Mouse (Mus musculus) heart, embryonic 16.5 days (tissue): ENCODE data around the gene Mc1r. TPM values are rescaled to one million over a fixed set of nuclear protein-coding genes. Genes with fewer than 3 reads are reported as not detected.

Experiments
- ATAC-seq: fragments of 200-750 bp; cut with Nextera tagmentation; replicated peaks from 2 replicates; pipeline ENCODE4 v1.8.0; 2017; ENCODE audit warnings: moderate number of reproducible peaks; ENCODE audit not compliant: insufficient read depth, low FRiP score; ENCODE audit errors: extremely low read depth
- H3K27ac ChIP-seq: fragments of 300-500 bp; sonication (generic); 2 replicates; pipeline ENCODE4 v1.5.1; 2014; ENCODE audit warnings: mild to moderate bottlenecking, low read length, control low read depth, moderate library complexity
- H3K27me3 ChIP-seq: fragments of 300-500 bp; sonication (generic); 2 replicates; pipeline ENCODE4 v1.6.1; 2014; ENCODE audit warnings: low read length, mixed read lengths; ENCODE audit not compliant: control insufficient read depth, insufficient read depth
- H3K36me3 ChIP-seq: fragments of 300-500 bp; sonication (generic); 2 replicates; pipeline ENCODE4 v1.6.1; 2014; ENCODE audit not compliant: control insufficient read depth, insufficient read depth
- H3K4me1 ChIP-seq: fragments of 300-500 bp; sonication (generic); 2 replicates; pipeline ENCODE4 v1.6.1; 2014; ENCODE audit warnings: low read length, mixed read lengths; ENCODE audit not compliant: control insufficient read depth, insufficient read depth
- H3K4me2 ChIP-seq: fragments of 300-500 bp; sonication (generic); 2 replicates; pipeline ENCODE4 v1.6.1; 2014; ENCODE audit warnings: low read depth, mild to moderate bottlenecking, control low read depth, low read length
- H3K4me3 ChIP-seq: fragments of 300-500 bp; sonication (generic); 2 replicates; pipeline ENCODE4 v1.5.1; 2014; ENCODE audit warnings: mild to moderate bottlenecking, control low read depth, low read length
- H3K9ac ChIP-seq: fragments of 300-500 bp; sonication (generic); 2 replicates; pipeline ENCODE4 v1.6.1; 2014; ENCODE audit warnings: low read length, control low read depth
- H3K9me3 ChIP-seq: fragments of 300-500 bp; sonication (generic); replicated peaks from 2 replicates; pipeline ENCODE4 v1.6.1; 2016; ENCODE audit warnings: low read length; ENCODE audit not compliant: control insufficient read depth
- WGBS: fragments of 180-500 bp; shearing (Covaris S2); extraction: QIAGEN DNeasy Blood & Tissue Kit; methylation state at CpG from one replicate; pipeline ENCODE4 v1.1.7; 2014; 5-methylcytosine and 5-hydroxymethylcytosine counted together
- polyA plus RNA-seq: library from polyadenylated mRNA; unstranded; fragments of >200 nt; fragmentation: Nextera tagmentation; extraction: Ambion mirVana; gene quantifications from 2 replicates; pipeline ENCODE4 v1.2.1, GENCODE M21; 2015

Mc1r gene
- polyA plus RNA-seq, 1 experiment from 2014 or later = 0.13 TPM

DNA sequence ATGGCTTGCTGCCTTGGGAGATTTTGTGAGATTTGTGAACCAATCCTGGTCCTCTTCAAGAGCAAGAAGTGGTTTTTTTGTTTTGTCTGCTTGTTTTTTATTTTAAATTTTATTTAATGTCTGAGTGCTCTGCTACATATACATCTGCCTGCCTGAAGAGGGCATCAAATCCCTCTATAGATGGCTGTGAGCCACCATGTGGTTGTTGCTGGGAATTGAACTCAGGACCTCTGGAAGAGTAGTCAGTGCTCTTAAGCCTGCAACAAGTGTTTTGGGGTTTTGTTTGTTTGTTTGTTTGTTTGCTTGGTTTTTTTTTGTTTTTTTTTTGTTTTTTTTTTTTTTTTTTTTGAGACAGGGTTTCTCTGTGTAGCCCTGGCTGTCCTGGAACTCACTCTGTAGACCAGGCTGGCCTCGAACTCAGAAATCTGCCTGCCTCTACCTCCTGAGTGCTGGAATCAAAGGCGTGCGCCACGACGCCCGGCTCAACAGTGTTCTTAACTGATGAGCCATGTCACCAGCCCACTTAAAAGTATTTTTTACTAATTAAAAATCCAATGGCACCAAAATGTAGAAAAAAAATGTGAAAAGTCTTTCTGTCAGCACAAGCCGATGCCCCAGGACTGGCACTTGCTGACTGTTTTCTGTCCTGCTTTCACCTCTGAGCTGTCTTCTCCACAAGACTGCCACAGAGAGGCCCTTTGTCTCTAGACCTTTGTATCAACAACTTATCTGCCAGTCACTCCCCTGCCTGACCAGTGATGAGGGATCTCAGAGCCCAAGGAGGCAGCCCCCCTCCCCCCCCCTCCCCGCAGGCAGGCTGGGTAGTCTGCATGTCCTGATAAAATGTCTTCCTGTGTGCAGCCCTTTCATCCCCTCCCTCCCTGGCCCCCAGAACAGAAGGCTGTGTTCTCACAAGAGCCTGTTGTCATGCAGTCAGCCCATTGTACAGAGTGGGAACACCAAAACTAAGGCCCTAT lies 9.3 kb downstream of the Mc1r start:
- no peak overlapping the region for H3K27ac ChIP-seq
- peaks cover 25% of the 10 kb centered on the region for H3K27me3 ChIP-seq
- WGBS = 50% methylated on average over 8 of the region's 8 CpGs
- H3K36me3 ChIP-seq = no peaks in the 10 kb centered on the region
- no peak overlapping the region for H3K4me3 ChIP-seq
- ATAC-seq = no peak
- H3K4me2 ChIP-seq = no peak overlapping the region
- no peaks in the 10 kb centered on the region for H3K9me3 ChIP-seq
- no peak overlapping the region for H3K9ac ChIP-seq
- peaks cover under 1% of the 10 kb centered on the region for H3K4me1 ChIP-seq

DNA sequence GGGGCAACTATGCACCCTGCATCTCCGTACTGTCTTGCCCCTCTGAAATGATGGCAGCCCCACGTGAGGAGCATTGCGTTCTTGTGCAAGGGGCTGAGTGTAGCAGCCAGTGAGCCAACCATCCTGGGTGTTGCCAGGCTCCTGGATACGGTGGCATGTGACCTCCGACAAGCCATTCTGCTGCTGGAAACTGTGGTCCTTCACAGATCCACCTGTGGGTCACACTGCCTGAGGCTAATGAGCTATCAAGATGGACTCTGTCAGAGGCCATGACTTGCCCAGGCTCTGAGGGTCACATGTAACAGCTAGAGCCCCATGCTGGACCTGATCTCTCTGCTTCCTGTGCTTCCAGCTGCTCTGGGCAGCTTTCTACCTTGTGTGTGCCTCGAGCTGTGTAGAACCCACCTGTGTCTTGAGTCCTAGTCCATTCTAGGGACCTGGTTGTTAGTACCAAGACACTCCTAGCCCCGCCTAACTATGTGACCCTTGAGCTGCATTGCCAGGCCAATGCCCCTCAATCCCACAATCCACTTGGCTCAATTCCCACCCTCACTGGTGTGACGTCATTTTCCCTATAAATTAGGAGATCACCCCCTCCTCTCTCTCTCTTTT lies 10.1 kb downstream of the Mc1r start:
- no peak for ATAC-seq

DNA sequence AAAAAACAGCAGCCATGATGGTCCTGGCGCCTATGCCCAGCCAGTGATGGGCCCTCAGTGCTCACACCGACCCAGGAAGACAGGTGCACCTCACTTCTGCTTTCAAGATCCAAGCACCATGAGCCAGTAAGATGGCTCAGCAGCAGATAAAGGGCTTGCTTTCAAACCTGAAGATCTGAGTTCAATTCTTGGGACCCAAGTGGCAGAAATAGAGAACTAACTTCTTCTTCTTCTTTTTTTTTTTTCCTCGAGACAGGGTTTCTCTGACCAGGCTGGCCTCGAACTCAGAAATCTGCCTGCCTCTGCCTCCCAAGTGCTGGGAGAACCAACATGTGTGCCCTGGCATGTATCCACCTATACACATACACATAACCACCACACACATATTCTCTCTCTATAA lies 12.8 kb downstream of the Mc1r start:
- 75% methylated on average over 4 of the region's 4 CpGs for WGBS
- Histone ChIP-seq H3K27ac (no peak overlapping the region), H3K9me3 (no peaks in the 10 kb centered on the region), H3K4me2 (no peak overlapping the region), H3K4me1 (peaks cover 3% of the 10 kb centered on the region; the same call in 1 of the 2 replicates), H3K4me3 (no peak overlapping the region), H3K9ac (no peak overlapping the region), H3K27me3 (no peaks in the 10 kb centered on the region), H3K36me3 (no peaks in the 10 kb centered on the region)
- no peak for ATAC-seq

More for the DNA sequence above, 10.1 kb downstream of the Mc1r start:
- H3K9me3 ChIP-seq = no peaks in the 10 kb centered on the region
- no peak overlapping the region for H3K27ac ChIP-seq
- H3K36me3 ChIP-seq = no peaks in the 10 kb centered on the region
- no peak overlapping the region for H3K4me3 ChIP-seq
- no peak overlapping the region for H3K9ac ChIP-seq
- no peak overlapping the region for H3K4me2 ChIP-seq
- H3K4me1 ChIP-seq = peaks cover 1% of the 10 kb centered on the region; the same call in 1 of the 2 replicates
- WGBS = 71% methylated on average over 8 of the region's 8 CpGs
- H3K27me3 ChIP-seq = peaks cover 17% of the 10 kb centered on the region

DNA sequence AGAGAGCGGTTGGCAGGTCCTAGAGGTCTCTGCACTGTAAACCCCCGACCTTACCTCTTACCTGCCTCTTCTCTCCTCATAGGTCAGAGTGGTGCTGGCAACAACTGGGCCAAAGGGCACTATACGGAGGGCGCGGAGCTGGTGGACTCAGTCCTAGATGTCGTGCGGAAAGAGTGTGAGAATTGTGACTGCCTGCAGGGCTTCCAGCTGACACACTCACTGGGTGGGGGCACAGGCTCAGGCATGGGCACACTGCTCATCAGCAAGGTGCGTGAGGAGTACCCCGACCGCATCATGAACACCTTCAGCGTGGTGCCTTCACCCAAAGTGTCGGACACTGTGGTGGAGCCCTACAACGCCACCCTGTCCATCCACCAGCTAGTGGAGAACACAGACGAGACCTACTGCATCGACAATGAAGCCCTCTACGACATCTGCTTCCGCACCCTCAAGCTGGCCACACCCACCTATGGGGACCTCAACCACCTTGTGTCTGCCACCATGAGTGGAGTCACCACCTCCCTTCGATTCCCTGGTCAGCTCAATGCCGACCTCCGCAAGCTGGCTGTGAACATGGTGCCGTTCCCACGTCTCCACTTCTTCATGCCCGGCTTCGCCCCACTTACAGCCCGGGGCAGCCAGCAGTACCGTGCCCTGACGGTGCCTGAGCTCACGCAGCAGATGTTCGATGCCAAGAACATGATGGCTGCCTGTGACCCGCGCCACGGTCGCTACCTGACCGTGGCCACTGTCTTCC lies 13.8 kb downstream of the Mc1r start:
- Histone ChIP-seq H3K9me3 (peaks cover 3% of the 10 kb centered on the region; the same call in 1 of the 2 replicates), H3K27me3 (no peaks in the 10 kb centered on the region), H3K4me1 (peaks cover 3% of the 10 kb centered on the region; the same call in 1 of the 2 replicates), H3K4me3 (no peak overlapping the region), H3K36me3 (no peaks in the 10 kb centered on the region), H3K27ac (no peak overlapping the region), H3K4me2 (no peak overlapping the region), H3K9ac (no peak overlapping the region)
- WGBS = 88% methylated on average over 34 of the region's 34 CpGs
- ATAC-seq = no peak

DNA sequence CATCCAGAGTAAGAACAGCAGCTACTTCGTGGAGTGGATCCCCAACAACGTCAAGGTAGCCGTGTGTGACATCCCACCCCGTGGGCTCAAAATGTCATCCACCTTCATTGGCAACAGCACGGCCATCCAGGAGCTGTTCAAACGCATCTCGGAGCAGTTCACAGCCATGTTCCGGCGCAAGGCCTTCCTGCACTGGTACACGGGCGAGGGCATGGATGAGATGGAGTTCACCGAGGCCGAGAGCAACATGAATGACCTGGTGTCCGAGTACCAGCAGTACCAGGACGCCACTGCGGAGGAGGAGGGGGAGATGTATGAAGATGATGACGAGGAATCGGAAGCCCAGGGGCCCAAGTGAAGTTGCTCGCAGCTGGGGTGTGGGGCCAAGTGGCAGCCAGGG lies 14.4 kb downstream of the Mc1r start:
- ATAC-seq = no peak
- no peak overlapping the region for H3K27ac ChIP-seq
- no peaks in the 10 kb centered on the region for H3K36me3 ChIP-seq
- H3K4me3 ChIP-seq = no peak overlapping the region
- H3K9me3 ChIP-seq = peaks cover 4% of the 10 kb centered on the region
- H3K4me1 ChIP-seq = peaks cover 3% of the 10 kb centered on the region; the same call in 1 of the 2 replicates
- no peak overlapping the region for H3K9ac ChIP-seq
- 82% methylated on average over 19 of the region's 19 CpGs for WGBS
- no peaks in the 10 kb centered on the region for H3K27me3 ChIP-seq
- H3K4me2 ChIP-seq = no peak overlapping the region

DNA sequence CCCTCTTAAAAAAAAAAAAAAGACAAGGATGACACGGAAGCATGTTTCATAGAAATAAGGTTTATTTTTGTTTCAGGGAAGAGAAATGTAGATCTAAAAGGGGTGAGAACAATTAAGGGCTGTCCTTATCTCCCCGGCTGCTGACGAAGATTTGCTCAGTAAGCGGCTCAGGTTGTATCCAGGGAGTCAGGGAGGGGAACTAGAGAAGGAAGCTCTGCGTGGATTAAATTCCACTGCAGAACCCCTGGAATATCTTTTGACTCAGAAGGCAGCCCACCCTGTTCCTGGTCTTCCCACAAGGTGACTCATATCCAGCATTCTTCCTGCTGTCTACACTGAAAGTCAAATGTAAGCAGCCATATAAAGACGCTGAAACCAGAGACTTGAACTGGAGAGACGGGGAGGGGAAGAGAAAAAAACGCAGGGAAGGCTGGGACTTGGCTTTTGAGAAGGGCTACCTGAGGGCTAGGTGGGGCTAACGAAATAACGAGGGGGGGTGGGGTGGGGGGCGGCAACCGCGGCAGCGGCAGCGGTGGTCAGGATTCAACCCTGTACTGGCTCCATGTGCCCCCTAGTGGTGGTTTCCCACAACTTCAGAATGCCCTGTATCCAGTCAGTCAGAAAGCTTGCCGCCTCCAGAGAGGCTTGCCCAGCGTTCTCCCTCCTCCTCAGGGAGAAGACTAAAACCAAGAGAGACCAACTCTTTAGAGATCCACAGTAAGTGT lies 15.3 kb downstream of the Mc1r start:
- Histone ChIP-seq H3K9ac (no peak overlapping the region), H3K9me3 (peaks cover 13% of the 10 kb centered on the region), H3K27me3 (no peaks in the 10 kb centered on the region), H3K36me3 (no peaks in the 10 kb centered on the region), H3K27ac (no peak overlapping the region), H3K4me1 (peaks cover 3% of the 10 kb centered on the region; the same call in 1 of the 2 replicates), H3K4me3 (peak overlapping the region; percentile 42), H3K4me2 (peak overlapping the region; percentile 69)
- WGBS = 5% methylated on average over 17 of the region's 17 CpGs
- ATAC-seq = no peak; the same call in 1 of the 2 replicates

DNA sequence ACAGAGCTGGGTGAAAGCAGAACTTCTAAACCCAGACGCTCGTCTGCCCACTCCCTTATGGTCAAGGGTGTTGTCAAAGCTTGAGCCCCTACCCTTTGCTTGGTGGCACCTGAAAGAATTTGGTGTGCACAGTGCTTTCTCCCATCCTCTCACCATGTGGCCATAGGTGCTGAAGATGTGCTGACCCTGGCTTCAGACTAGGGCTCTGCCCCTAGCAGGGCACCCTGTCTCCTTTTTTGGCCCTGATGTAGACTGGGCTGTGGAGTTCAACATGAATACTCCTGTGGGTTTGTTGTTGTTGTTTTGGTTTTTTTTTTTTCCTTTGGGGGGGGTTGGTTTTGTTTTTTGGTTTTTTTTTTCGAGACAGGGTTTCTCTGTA lies 15.9 kb downstream of the Mc1r start:
- ATAC-seq = no peak
- peak overlapping the region; percentile 69; the same call in 1 of the 2 replicates for H3K4me2 ChIP-seq

DNA sequence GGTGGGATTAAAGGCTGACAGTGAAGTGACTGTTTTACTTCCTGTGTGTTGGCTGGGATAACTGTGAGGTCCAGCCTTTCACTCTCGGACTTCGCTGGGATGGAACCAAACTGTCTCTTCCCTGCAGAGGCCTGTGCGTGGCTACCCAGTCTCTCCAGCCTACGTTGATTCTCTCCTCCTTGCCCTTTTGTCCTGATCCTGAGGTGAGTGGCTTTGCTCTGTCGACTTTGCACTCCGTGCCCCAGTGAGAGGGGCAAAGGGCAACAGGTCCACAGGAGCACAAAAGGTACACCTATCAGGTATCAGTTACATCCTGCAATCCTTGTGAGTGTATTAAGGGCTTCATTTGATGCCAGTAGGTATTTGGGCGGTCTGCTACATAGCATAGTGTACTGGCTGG lies 16.5 kb downstream of the Mc1r start, which contains the start of gene Def8:
Gene Def8, plus strand, starts transcription at position 87 of the 400 bp plus-strand sequence.
- H3K36me3 ChIP-seq = no peaks in the 10 kb centered on the region
- H3K4me2 ChIP-seq = peak within 1 kb of the TSS; percentile 69
- peaks cover 26% of the 10 kb centered on the region for H3K9me3 ChIP-seq
- no peaks in the 10 kb centered on the region for H3K27me3 ChIP-seq
- H3K27ac ChIP-seq = no peak within 1 kb of the TSS
- peak within 1 kb of the TSS; percentile 42 for H3K4me3 ChIP-seq
- no peak for ATAC-seq
- 73% methylated on average over 7 of the region's 7 CpGs for WGBS
- H3K4me1 ChIP-seq = peaks cover 3% of the 10 kb centered on the region; the same call in 1 of the 2 replicates
- no peak within 1 kb of the TSS for H3K9ac ChIP-seq

More for the DNA sequence above, 15.9 kb downstream of the Mc1r start:
- Histone ChIP-seq H3K4me3 (no peak overlapping the region), H3K36me3 (no peaks in the 10 kb centered on the region), H3K27me3 (no peaks in the 10 kb centered on the region), H3K9me3 (peaks cover 19% of the 10 kb centered on the region), H3K27ac (no peak overlapping the region), H3K9ac (no peak overlapping the region), H3K4me1 (peaks cover 3% of the 10 kb centered on the region; the same call in 1 of the 2 replicates)
- WGBS = 9% methylated on average over 3 of the region's 3 CpGs
